Mouse (Mus musculus): ENCODE data around the gene Ear1. TPM values are rescaled to one million over a fixed set of nuclear protein-coding genes. Genes with fewer than 3 reads are reported as not detected.
"Not testable (repeated sequence)": the region's sequence is repeated elsewhere in the genome, so short reads cannot be mapped to it uniquely, and the experiment has no call there.

Ear1 gene
- polyA plus RNA-seq, 1 experiment from 2014 or later: 0.42 TPM

DNA sequence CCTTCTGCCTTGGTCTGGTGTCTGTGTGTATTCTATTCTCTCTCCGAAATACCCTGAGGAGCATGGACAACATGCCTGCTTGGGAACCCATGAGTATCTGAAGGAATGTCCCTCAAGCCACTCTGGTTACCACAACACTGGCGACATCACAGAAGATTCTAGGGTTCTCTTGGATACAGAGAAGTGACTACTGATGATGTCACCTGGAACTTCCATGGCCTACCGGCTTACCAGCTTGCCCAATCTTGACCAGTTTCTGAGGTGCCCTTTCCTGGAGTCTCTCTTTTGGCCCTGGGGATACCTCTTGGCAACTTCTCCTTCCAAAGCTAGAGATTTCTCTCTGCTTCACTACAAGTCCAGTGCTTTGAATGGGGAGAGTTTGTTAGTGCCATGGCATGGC lies 90.7 kb downstream of the Ear1 start, which contains the start of gene Gm8180:
Gene Gm8180, minus strand, starts transcription at position 101 of the 400 bp plus-strand sequence.
- not testable (repeated sequence) for H3K27ac ChIP-seq; H3K9ac ChIP-seq; H3K36me3 ChIP-seq; ATAC-seq (ENCODE audit: low FRiP score, low read depth); H3K27me3 ChIP-seq; H3K4me2 ChIP-seq (replicated peaks); H3K9me3 ChIP-seq; H3K4me1 ChIP-seq; H3K4me3 ChIP-seq
- 94% methylated on average over 3 of the region's 3 CpGs for WGBS

Other genes starting within 250 kb of the Ear1 start
- not detected in 2 replicates for gene Gm8165, start 198.3 kb downstream of the Ear1 start, polyA plus RNA-seq (2015; fragmentation: Nextera tagmentation; extraction: Ambion mirVana)
- 1.0 and 1.5 TPM in 2 replicates for gene Gm7324, start 177.7 kb downstream of the Ear1 start, polyA plus RNA-seq (2015; fragmentation: Nextera tagmentation; extraction: Ambion mirVana)
- not detected in 2 replicates for gene Gm16506, start 148.0 kb downstream of the Ear1 start, polyA plus RNA-seq (2015; fragmentation: Nextera tagmentation; extraction: Ambion mirVana)
- gene Gm6526, start 127.7 kb downstream of the Ear1 start, polyA plus RNA-seq (2015; fragmentation: Nextera tagmentation; extraction: Ambion mirVana): not detected in 2 replicates
- not detected in 2 replicates for gene Gm8180, start 90.8 kb downstream of the Ear1 start, polyA plus RNA-seq (2015; fragmentation: Nextera tagmentation; extraction: Ambion mirVana)
- not detected in 2 replicates for gene Ear10, start 48.0 kb upstream of the Ear1 start, polyA plus RNA-seq (2015; fragmentation: Nextera tagmentation; extraction: Ambion mirVana)
- 8.4 and 10.2 TPM in 2 replicates for gene Gm8113, start 49.9 kb upstream of the Ear1 start, polyA plus RNA-seq (2015; fragmentation: Nextera tagmentation; extraction: Ambion mirVana)
- not detected in 2 replicates for gene Ang5, start 81.6 kb upstream of the Ear1 start, polyA plus RNA-seq (2015; fragmentation: Nextera tagmentation; extraction: Ambion mirVana)
- not detected in 2 replicates for gene Ang6, start 126.8 kb upstream of the Ear1 start, polyA plus RNA-seq (2015; fragmentation: Nextera tagmentation; extraction: Ambion mirVana)
- not detected in 2 replicates for gene Ear2, start 227.1 kb upstream of the Ear1 start, polyA plus RNA-seq (2015; fragmentation: Nextera tagmentation; extraction: Ambion mirVana)
- not detected in 2 replicates for gene Gm3327, start 248.3 kb upstream of the Ear1 start, polyA plus RNA-seq (2015; fragmentation: Nextera tagmentation; extraction: Ambion mirVana)

Measured in limb, embryonic 13.5 days (tissue).